Mouse (Mus musculus) lung, adult 2 months (tissue): Measurements from ENCODE around the gene Olfr1034. TPM values are rescaled to one million over a fixed set of nuclear protein-coding genes. Genes with fewer than 3 reads are reported as not detected.
"Not testable (repeated sequence)": the region's sequence is repeated elsewhere in the genome, so short reads cannot be mapped to it uniquely, and the experiment has no call there.

Source experiments
- DNase-seq: peaks from one replicate; pipeline ENCODE4 v3.0.0; 2022
- H3K4me1 ChIP-seq: fragments of 200-500 bp; 2 replicates; pipeline ENCODE4 v1.6.1; 2011; ENCODE audit warnings: low read length; ENCODE audit not compliant: control insufficient read depth, insufficient read depth
- H3K4me3 ChIP-seq: fragments of 200-500 bp; replicated peaks from 2 replicates; pipeline ENCODE3; 2011; ENCODE audit warnings: low read depth, mild to moderate bottlenecking, control low read depth, low read length; ENCODE audit errors: extremely low read depth
- CTCF ChIP-seq: fragments of 200-500 bp; IDR thresholded peaks from 2 replicates; pipeline ENCODE4 v1.5.1; 2011; ENCODE audit warnings: mild to moderate bottlenecking, low read length, control low read depth; ENCODE audit not compliant: insufficient read depth
- POLR2A ChIP-seq: fragments of 200-500 bp; IDR thresholded peaks from 2 replicates; pipeline ENCODE4 v1.6.1; 2011; ENCODE audit warnings: low read depth, mild to moderate bottlenecking, control low read depth, low read length, borderline replicate concordance; ENCODE audit errors: extremely low read depth
- WGBS: fragments of 180-500 bp; shearing (Covaris S2); methylation state at CpG from one replicate; pipeline ENCODE4 v1.1.7; 2018; 5-methylcytosine and 5-hydroxymethylcytosine counted together
- polyA plus RNA-seq: library from polyadenylated mRNA; depleted of rRNA; stranded (reverse); fragments of >200 nt; gene quantifications from 2 replicates; pipeline ENCODE4 v1.2.3, GENCODE M21; 2012; rRNA removed

The Olfr1034 gene
- 0.07 and 0.09 TPM in 2 replicates for polyA plus RNA-seq

DNA sequence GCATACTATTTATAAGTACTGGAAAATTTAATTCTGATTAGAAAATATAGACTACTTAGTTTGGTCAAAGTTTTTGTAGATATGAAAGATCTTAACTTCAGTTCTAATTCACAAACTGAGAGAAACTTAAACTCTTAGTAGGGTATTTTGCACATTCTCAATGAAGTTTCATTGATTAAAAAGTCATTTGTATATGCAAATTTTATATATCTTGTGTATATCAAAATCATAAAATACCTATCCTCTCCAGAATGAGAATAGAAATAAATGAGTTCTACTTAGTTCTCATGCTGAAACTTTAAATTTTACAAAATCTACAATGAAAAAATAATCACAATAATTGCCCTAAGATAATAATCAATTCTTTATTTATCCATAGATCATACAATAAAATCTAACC, at the start of gene Olfr1034:
Gene Olfr1034 (plus strand): TSS at position 301 of the 400 bp plus-strand sequence.
- Histone ChIP-seq H3K4me1 (no peaks in the 10 kb centered on the region), H3K4me3 (no peak within 1 kb of the TSS)
- TF ChIP-seq POLR2A (no peak), CTCF (no peak)
- DNase-seq, result no peak

DNA sequence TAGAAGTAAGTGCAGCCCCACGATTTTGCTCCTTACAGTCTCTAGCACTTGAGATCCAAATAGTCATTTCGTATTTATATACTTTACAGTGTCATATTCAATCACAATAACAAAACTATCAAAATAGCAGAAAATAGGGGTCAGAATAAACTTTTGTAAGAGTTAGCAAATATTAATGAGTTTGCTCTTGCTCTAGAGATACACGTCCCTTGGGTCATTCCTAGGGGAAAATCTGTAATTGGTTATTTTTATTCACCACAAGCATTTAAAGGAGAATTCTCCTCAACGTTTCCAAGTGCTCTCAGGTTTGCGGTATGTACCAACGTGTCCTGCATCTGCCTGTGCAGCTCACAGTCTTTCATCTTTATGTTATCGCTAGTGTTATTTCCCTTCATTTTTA, 40.4 kb upstream of the Olfr1034 start, which contains the start of gene Olfr1032:
Gene Olfr1032 (plus strand): TSS at position 301 of the 400 bp plus-strand sequence.
- no peak for DNase-seq
- no peak within 1 kb of the TSS for H3K4me3 ChIP-seq
- WGBS, result 78% methylated on average over 7 of the region's 7 CpGs
- no peak for TF ChIP-seq POLR2A
- TF ChIP-seq CTCF, result no peak
- H3K4me1 ChIP-seq, result no peaks in the 10 kb centered on the region

DNA sequence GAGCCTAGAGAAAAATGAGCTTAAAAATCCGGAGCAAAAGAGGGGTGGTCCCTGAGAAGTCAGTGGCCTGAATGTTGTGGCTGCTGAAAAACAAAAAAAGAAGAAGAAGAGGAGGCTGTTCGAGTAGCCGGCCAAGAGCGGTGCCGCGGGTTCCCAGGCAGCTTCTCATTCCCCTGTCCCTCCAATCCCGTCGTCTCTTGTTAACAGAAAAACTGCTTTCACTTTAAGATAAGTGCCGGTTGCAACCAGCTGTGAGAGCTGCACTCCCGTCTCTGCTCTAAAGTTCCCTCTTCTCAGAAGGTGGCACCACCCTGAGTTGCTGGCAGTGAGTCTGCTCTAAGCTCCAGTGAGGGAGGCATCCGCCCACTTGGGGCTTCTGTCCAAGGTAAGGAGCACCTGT, 25.3 kb upstream of the Olfr1034 start, which contains the start of gene Olfr1033:
Gene Olfr1033 (plus strand): TSS at position 228 of the 400 bp plus-strand sequence.
- not testable (repeated sequence) for H3K4me1 ChIP-seq, DNase-seq
- peak within 1 kb of the TSS; percentile 42 for H3K4me3 ChIP-seq
- 2% methylated on average over 11 of the region's 11 CpGs for WGBS

DNA sequence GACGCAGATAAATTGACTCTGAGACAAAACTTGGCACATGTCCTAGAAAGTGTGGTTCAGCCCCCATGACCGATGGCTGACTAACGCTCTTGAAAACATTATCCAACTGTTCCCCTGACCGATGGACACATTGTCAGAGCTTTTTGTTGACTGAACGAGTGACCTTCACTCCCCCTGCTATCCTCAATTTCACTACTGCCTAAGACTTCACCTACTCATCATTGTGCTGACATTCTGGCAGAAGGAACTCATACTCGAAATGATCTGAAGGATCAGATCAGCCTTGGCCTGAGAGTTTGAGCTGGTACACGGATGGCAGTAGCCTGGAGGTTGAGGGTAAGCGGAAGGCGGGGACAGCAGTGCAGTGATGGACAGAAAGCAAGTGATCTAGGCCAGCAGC, 24.1 kb upstream of the Olfr1034 start:
- not testable (repeated sequence) for DNase-seq, H3K4me1 ChIP-seq, H3K4me3 ChIP-seq
- 47% methylated on average over 7 of the region's 9 CpGs for WGBS

DNA sequence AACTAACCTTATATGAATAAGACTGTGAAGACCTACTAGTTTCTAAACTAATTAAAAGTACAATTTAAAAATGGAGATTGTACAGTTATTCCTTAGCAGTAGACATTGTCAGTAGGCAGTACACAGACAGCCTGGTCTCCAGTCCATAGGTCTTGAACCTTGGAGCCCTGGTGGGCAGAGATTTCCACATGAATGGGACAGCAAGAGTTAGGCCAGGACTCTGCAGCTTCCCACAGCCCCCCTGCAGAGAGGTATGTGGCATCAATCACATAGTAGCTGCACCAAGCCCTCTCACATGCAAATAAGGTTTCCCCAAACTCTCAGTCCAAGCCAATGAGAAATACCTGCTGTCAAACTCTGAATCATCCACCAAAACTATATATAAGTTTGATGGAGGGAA, 5.1 kb downstream of the Olfr1034 start:
- H3K4me1 ChIP-seq, H3K4me3 ChIP-seq: not testable (repeated sequence)

DNA sequence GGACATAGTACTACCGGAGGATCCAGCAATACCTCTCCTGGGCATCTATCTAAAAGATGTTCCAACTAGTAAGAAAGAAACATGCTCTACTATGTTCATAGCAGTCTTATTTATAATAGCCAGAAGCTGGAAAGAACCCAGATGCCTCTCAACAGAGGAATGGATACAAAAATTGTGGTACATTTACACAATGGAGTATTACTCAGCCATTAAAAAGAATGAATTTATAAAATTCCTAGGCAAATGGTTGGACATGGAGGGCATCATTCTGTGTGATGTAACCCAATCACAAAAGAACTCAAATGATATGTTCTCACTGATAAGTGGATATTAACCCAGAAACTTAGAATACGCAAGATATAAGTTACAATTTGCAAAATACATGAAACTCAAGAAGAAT, 18.1 kb downstream of the Olfr1034 start:
- 95% methylated on average over 2 of the region's 2 CpGs for WGBS

More for the DNA sequence above, 5.1 kb downstream of the Olfr1034 start:
- not testable (repeated sequence) for DNase-seq

DNA sequence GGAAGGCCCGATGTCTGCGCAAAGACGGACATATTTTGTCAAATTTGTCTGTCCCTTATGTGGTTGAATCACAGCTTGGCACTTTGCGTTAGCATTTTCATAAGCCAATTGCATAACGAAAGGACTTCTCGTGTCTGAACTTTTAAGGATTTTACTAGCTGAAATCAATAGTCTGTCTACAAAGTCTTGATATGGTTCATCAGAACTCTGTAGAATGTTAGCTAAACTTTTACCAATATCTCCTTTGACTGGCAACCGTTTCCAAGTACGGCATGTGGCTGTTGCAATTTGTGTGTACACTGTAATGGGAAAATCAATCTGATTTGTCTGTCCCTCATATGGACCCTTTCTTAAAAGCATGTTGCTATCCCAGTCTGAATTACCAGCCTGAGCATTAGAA, 24.5 kb downstream of the Olfr1034 start:
- WGBS, result 93% methylated on average over 8 of the region's 8 CpGs
- TF ChIP-seq CTCF, result no peak

More for the DNA sequence above, 18.1 kb downstream of the Olfr1034 start:
- DNase-seq, H3K4me3 ChIP-seq, H3K4me1 ChIP-seq: not testable (repeated sequence)

DNA sequence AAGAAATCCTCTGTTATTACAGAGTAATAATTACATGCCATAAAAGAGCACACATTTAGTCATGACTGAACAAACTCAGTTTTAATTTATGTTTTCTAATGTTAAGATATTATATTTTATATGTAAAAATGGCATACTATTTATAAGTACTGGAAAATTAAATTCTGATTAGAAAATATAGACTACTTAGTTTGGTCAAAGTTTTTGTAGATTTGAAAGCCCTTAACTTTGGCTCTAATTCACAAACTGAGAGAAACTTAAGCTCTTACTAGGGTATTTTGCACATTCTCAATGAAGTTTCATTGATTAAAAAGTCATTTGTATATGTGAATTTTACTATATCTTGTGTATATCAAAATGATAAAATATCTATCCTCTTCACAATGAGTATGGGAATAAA, 28.0 kb downstream of the Olfr1034 start, which contains the start of gene Olfr1036:
Gene Olfr1036 (plus strand): TSS at position 301 of the 400 bp plus-strand sequence.
- DNase-seq, H3K4me3 ChIP-seq, H3K4me1 ChIP-seq: not testable (repeated sequence)

More for the DNA sequence above, 24.5 kb downstream of the Olfr1034 start:
- no peak for DNase-seq
- H3K4me3 ChIP-seq, result no peak overlapping the region
- H3K4me1 ChIP-seq, result no peaks in the 10 kb centered on the region

DNA sequence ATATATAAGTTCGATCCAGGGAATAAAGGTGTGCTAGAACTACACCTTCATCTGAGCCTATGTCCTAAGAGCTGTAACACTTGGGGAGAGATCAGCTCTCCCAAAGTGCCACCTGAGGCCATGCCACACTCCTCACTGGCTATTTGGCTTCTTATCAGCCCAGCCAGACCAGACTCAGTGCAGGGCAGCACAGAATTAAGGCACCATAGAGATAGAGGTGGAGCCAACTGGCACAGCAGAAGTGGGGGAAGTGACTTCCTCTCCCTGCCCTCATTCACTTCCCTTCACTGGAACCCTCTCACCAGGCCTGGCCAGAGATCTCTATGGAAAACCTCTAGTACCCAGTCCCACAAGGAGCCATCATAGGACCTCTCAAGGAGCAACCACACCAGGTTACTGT, 34.8 kb downstream of the Olfr1034 start:
- H3K4me3 ChIP-seq, DNase-seq, H3K4me1 ChIP-seq: not testable (repeated sequence)
- WGBS, result 70% methylated on average over 1 of the region's 1 CpGs

DNA sequence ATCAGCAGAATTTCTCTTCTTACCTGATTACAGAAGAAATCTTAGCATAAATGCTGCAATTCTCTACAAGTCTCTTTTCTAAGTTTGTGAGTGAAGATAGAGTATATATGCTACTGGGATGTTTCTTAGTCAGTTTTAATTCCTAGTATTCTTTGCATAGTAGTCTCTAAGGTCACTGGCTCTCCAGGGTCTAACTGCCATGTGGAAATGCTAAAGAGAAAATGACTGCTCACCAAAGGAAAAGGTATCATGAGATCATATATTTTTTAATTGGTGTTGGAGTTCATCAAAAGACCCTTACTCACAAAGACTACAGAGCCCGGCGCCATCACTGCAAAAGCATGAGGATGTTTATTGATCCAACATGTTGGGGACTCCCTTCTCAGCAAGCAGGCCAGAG, 41.6 kb downstream of the Olfr1034 start, which contains the start of gene Olfr1037:
Gene Olfr1037 (minus strand): TSS at position 101 of the 400 bp plus-strand sequence.
- no peak for DNase-seq
- WGBS, result 82% methylated on average over 2 of the region's 2 CpGs
- TF ChIP-seq CTCF (no peak), POLR2A (no peak)
- Histone ChIP-seq H3K4me1 (no peaks in the 10 kb centered on the region), H3K4me3 (no peak within 1 kb of the TSS)

Other genes with a start within 250 kb of the Olfr1034 start
- gene Olfr1016, start 243.3 kb upstream of the Olfr1034 start, polyA plus RNA-seq, result not detected in 2 replicates
- gene Olfr1018, start 227.4 kb upstream of the Olfr1034 start, polyA plus RNA-seq, result not detected in 2 replicates
- gene Olfr1019, start 200.4 kb upstream of the Olfr1034 start, polyA plus RNA-seq, result not detected in 2 replicates
- gene Olfr1020, start 198.8 kb upstream of the Olfr1034 start, polyA plus RNA-seq, result not detected in 2 replicates
- gene Olfr1022, start 177.3 kb upstream of the Olfr1034 start, polyA plus RNA-seq, result not detected in 2 replicates
- gene Olfr1023, start 160.2 kb upstream of the Olfr1034 start, polyA plus RNA-seq, result not detected in 2 replicates
- gene Olfr1024, start 140.8 kb upstream of the Olfr1034 start, polyA plus RNA-seq, result not detected in 2 replicates
- not detected in 2 replicates for gene Olfr1025-ps1, start 130.7 kb upstream of the Olfr1034 start, polyA plus RNA-seq
- not detected in 2 replicates for gene Olfr1026, start 124.3 kb upstream of the Olfr1034 start, polyA plus RNA-seq
- gene Olfr1028, start 95.4 kb upstream of the Olfr1034 start, polyA plus RNA-seq, result not detected in 2 replicates
- gene Olfr1029, start 72.0 kb upstream of the Olfr1034 start, polyA plus RNA-seq, result not detected in 2 replicates
- gene Olfr1030, start 66.6 kb upstream of the Olfr1034 start, polyA plus RNA-seq, result not detected in 2 replicates
- not detected in 2 replicates for gene Olfr1031, start 55.6 kb upstream of the Olfr1034 start, polyA plus RNA-seq
- not detected in 2 replicates for gene Olfr1032, start 40.3 kb upstream of the Olfr1034 start, polyA plus RNA-seq
- gene Olfr1033, start 25.2 kb upstream of the Olfr1034 start, polyA plus RNA-seq, result 0.36 and 0.45 TPM in 2 replicates
- not detected in 2 replicates for gene Olfr1036, start 28.1 kb downstream of the Olfr1034 start, polyA plus RNA-seq
- not detected in 2 replicates for gene Olfr1037, start 41.5 kb downstream of the Olfr1034 start, polyA plus RNA-seq
- gene Olfr1039, start 90.1 kb downstream of the Olfr1034 start, polyA plus RNA-seq, result not detected in 2 replicates
- not detected in 2 replicates for gene Olfr1040, start 100.9 kb downstream of the Olfr1034 start, polyA plus RNA-seq
- gene Olfr1042, start 116.0 kb downstream of the Olfr1034 start, polyA plus RNA-seq, result not detected in 2 replicates
- gene Olfr1043, start 121.7 kb downstream of the Olfr1034 start, polyA plus RNA-seq, result not detected in 2 replicates
- gene Olfr1044, start 132.0 kb downstream of the Olfr1034 start, polyA plus RNA-seq, result not detected in 2 replicates
- not detected in 2 replicates for gene Olfr52, start 139.8 kb downstream of the Olfr1034 start, polyA plus RNA-seq
- gene Olfr1045, start 157.1 kb downstream of the Olfr1034 start, polyA plus RNA-seq, result not detected in 2 replicates
- not detected in 2 replicates for gene Olfr1046, start 173.5 kb downstream of the Olfr1034 start, polyA plus RNA-seq
- gene Olfr1047, start 185.5 kb downstream of the Olfr1034 start, polyA plus RNA-seq, result not detected in 2 replicates
- not detected in 2 replicates for gene Olfr1048, start 194.4 kb downstream of the Olfr1034 start, polyA plus RNA-seq
- gene Olfr1049, start 212.5 kb downstream of the Olfr1034 start, polyA plus RNA-seq, result not detected in 2 replicates
- not detected in 2 replicates for gene Olfr1051, start 233.2 kb downstream of the Olfr1034 start, polyA plus RNA-seq
- gene Olfr1052, start 246.6 kb downstream of the Olfr1034 start, polyA plus RNA-seq, result not detected in 2 replicates